Mouse (Mus musculus) macrophage (primary cell): ENCODE measurements around the gene Srgap3. TPM values are rescaled to one million over a fixed set of nuclear protein-coding genes. Genes with fewer than 3 reads are reported as not detected.

Experiments
- H3K27ac ChIP-seq: fragments of 350-480 bp; formaldehyde crosslinking; 2 replicates; pipeline ENCODE4 v1.9.0; 2021
- H3K36me3 ChIP-seq: fragments of 350-480 bp; formaldehyde crosslinking; 2 replicates; pipeline ENCODE4 v1.9.0; 2021; ENCODE audit errors: inconsistent target
- H3K4me3 ChIP-seq: fragments of 350-480 bp; formaldehyde crosslinking; 2 replicates; pipeline ENCODE4 v1.9.0; 2021; ENCODE audit errors: inconsistent target
- H3K79me2 ChIP-seq: fragments of 350-480 bp; formaldehyde crosslinking; 2 replicates; pipeline ENCODE4 v1.9.0; 2021; ENCODE audit errors: inconsistent target
- WGBS: methylation state at CpG from one replicate; pipeline ENCODE4 v1.1.7; 2026; ENCODE audit warnings: inconsistent platforms; ENCODE audit not compliant: missing documents; 5-methylcytosine and 5-hydroxymethylcytosine counted together
- polyA plus RNA-seq: library from polyadenylated mRNA; stranded (reverse); fragments of 250-400 nt; gene quantifications from 3 replicates; pipeline ENCODE4 v1.2.4, GENCODE M21; 2018; ENCODE audit warnings: inconsistent platforms

Gene Srgap3
- polyA plus RNA-seq, 1 experiment from 2014 or later = 0.42 TPM

DNA sequence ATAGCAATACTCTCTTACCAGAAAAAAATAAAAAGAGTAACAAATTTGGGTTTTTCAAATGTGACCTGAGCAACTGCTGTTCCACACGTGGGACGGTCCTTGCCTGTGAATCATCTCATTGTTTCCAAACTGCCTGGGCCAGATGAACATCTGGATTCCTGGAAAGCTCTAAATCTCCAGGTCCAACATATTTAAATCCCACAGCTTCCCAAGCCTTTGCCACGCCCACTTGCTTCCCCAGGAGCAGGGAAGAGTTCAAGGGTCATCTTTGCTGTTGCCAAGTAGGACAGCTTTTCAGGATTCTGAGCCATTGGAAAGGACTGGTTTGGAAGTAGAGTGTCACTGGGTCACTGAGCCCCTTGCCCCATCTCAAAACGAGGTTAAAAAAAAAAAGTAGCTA lies 188.5 kb downstream of the Srgap3 start:
- no peaks in the 10 kb centered on the region for H3K36me3 ChIP-seq
- no peak overlapping the region for H3K27ac ChIP-seq
- 91% methylated on average over 4 of the region's 4 CpGs for WGBS
- H3K79me2 ChIP-seq = no peaks in the 10 kb centered on the region
- no peak overlapping the region for H3K4me3 ChIP-seq

- WGBS = 95% methylated on average over 4 of the region's 4 CpGs
- H3K4me3 ChIP-seq = no peak overlapping the region
- no peaks in the 10 kb centered on the region for H3K36me3 ChIP-seq
- H3K79me2 ChIP-seq = no peaks in the 10 kb centered on the region
- H3K27ac ChIP-seq = no peak overlapping the region
Measured at GRCm38 (mm10) chr6:112756866-112757265, 190.2 kb downstream of the Srgap3 start.

GRCm38 (mm10) chr6:112754994-112755393 lies 192.1 kb downstream of the Srgap3 start:
- WGBS = 89% methylated on average over 6 of the region's 6 CpGs
- no peak overlapping the region for H3K27ac ChIP-seq
- H3K79me2 ChIP-seq = no peaks in the 10 kb centered on the region
- no peaks in the 10 kb centered on the region for H3K36me3 ChIP-seq
- H3K4me3 ChIP-seq = no peak overlapping the region

DNA sequence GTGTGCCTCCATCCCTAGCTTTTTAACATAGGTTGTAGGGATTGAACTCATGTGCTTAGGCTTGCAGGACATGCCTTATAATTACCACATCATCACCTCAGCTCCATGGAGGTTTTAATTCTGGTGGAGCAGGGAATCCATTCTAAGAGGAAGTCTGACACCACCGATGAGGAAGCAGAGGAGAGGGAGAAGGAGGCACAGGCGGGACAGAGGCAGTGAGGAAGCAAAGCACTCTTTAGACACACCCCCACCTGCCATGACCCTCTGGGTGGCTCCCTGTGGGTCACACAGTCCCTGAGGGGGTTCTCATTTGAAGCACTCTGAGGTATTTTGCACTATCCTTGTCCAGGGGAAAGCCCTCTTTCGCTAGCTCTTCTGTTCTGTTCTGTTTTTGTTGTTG lies 194.5 kb downstream of the Srgap3 start:
- H3K4me3 ChIP-seq = no peak overlapping the region
- H3K27ac ChIP-seq = no peak overlapping the region
- WGBS = 46% methylated on average over 3 of the region's 3 CpGs
- H3K36me3 ChIP-seq = no peaks in the 10 kb centered on the region
- no peaks in the 10 kb centered on the region for H3K79me2 ChIP-seq

GRCm38 (mm10) chr6:112752007-112752406 lies 195.1 kb downstream of the Srgap3 start:
- 18% methylated on average over 5 of the region's 5 CpGs for WGBS

GRCm38 (mm10) chr6:112742297-112742696 lies 204.8 kb downstream of the Srgap3 start:
- Histone ChIP-seq H3K27ac (no peak overlapping the region), H3K4me3 (no peak overlapping the region), H3K36me3 (no peaks in the 10 kb centered on the region), H3K79me2 (no peaks in the 10 kb centered on the region)
- 96% methylated on average over 2 of the region's 2 CpGs for WGBS

More at GRCm38 (mm10) chr6:112752007-112752406, 195.1 kb downstream of the Srgap3 start:
- Histone ChIP-seq H3K27ac (no peak overlapping the region), H3K36me3 (no peaks in the 10 kb centered on the region), H3K79me2 (no peaks in the 10 kb centered on the region), H3K4me3 (no peak overlapping the region)

- Histone ChIP-seq H3K79me2 (no peaks in the 10 kb centered on the region), H3K4me3 (no peak overlapping the region), H3K36me3 (no peaks in the 10 kb centered on the region), H3K27ac (no peak overlapping the region)
- 98% methylated on average over 5 of the region's 5 CpGs for WGBS
Measured at GRCm38 (mm10) chr6:112741766-112742165, 205.3 kb downstream of the Srgap3 start.

DNA sequence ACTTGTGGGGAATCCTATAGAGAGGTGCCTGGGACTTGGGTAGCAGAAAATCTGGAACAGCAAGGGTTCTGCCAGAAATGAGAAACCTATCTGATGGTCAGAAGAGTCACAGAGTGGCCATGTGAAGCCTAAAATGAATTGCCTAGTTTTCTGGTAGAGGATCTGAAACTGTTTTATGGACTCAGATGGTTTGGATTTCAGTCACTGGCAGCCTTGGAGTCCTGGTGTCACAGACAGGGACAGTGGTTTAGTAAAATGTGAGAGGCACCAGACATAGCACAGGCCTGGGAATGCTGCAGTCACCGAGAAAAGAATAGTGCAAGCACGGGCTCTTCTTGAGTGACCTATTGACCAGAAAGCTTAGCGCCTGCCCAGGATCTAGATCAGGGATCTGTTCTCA lies 207.4 kb downstream of the Srgap3 start:
- Histone ChIP-seq H3K27ac (peak overlapping the region; percentile 70), H3K79me2 (no peaks in the 10 kb centered on the region), H3K4me3 (no peak overlapping the region), H3K36me3 (no peaks in the 10 kb centered on the region)
- WGBS = 81% methylated on average over 3 of the region's 3 CpGs

GRCm38 (mm10) chr6:112738924-112739323 lies 208.1 kb downstream of the Srgap3 start:
- Histone ChIP-seq H3K79me2 (no peaks in the 10 kb centered on the region), H3K36me3 (no peaks in the 10 kb centered on the region), H3K4me3 (no peak overlapping the region), H3K27ac (peak overlapping the region; percentile 70)
- 27% methylated on average over 6 of the region's 6 CpGs for WGBS

- Histone ChIP-seq H3K27ac (no peak overlapping the region), H3K4me3 (no peak overlapping the region), H3K79me2 (no peaks in the 10 kb centered on the region), H3K36me3 (no peaks in the 10 kb centered on the region)
- WGBS = 91% methylated on average over 3 of the region's 3 CpGs
Measured at GRCm38 (mm10) chr6:112736471-112736870, 210.6 kb downstream of the Srgap3 start.

DNA sequence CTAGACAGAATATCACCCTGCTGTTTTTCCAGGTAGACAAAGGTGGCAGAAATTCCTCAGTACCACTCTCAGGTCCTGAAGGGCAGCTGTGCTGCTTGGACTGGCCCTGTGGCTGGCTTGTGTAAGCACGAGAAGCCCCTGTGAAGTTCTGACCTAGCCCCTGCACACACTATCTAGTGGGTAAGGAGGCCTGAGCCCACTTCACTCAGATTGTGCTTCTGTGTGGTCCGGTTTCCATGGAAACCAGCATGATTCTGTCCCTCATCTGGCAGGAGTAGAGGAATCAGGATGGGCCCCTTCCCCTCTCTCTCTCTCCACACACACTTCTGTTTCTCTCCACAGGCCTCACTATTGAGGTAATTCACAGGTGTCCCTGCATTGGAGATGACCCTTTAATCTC lies 212.0 kb downstream of the Srgap3 start:
- Histone ChIP-seq H3K4me3 (no peak overlapping the region), H3K27ac (no peak overlapping the region), H3K79me2 (no peaks in the 10 kb centered on the region), H3K36me3 (no peaks in the 10 kb centered on the region)
- 94% methylated on average over 2 of the region's 2 CpGs for WGBS

DNA sequence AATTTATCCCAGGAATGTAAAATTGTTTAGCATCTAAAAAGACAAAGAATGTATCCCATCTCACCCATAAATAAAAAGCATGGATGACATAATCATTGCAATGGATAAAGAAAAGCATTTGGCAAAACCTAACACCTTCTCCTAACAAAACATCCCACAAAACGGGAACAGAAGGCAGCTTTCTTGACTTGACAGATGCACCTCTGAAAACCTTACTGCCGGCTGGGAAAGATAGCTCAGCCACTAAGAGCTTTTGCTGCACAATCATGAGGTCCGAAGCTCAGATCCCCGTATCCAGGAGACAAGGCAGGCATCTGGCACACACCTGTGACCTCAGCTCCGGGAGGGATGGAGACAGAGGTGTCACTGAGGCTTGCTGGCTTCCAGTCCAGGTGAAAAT lies 213.1 kb downstream of the Srgap3 start:
- WGBS = 98% methylated on average over 5 of the region's 5 CpGs
- H3K27ac ChIP-seq = no peak overlapping the region
- H3K79me2 ChIP-seq = no peaks in the 10 kb centered on the region
- H3K4me3 ChIP-seq = no peak overlapping the region
- H3K36me3 ChIP-seq = no peaks in the 10 kb centered on the region

DNA sequence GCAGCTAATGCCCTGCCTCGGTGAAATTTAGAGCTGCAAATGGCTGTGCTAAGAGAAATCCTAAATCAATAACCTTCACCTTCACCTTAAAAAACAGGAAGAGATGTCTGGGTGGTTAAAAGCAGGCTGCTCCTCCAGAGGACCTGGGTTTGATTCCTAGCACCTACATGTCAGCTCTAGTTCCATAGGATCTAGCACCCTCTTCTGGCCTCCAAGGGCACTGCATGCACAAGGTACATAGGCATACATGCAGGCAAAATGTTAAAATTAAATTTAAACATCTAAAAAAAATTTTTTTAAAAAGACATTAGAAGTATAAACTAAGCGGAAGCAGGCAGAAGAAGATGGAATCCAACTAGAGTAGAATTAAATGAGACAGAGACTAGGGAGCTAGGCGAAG lies 214.6 kb downstream of the Srgap3 start:
- no peak overlapping the region for H3K4me3 ChIP-seq
- no peaks in the 10 kb centered on the region for H3K79me2 ChIP-seq
- H3K36me3 ChIP-seq = no peaks in the 10 kb centered on the region
- no peak overlapping the region for H3K27ac ChIP-seq
- 97% methylated on average over 3 of the region's 3 CpGs for WGBS

GRCm38 (mm10) chr6:112731386-112731785 lies 215.7 kb downstream of the Srgap3 start:
- WGBS = 94% methylated on average over 10 of the region's 10 CpGs
- no peak overlapping the region for H3K4me3 ChIP-seq
- H3K36me3 ChIP-seq = no peaks in the 10 kb centered on the region
- H3K27ac ChIP-seq = no peak overlapping the region
- no peaks in the 10 kb centered on the region for H3K79me2 ChIP-seq

GRCm38 (mm10) chr6:112728760-112729422 lies 218.2 kb downstream of the Srgap3 start:
- WGBS = 12% methylated on average over 4 of the region's 17 CpGs
- Histone ChIP-seq H3K36me3 (no peaks in the 10 kb centered on the region), H3K4me3 (peak overlapping the region; percentile 0; the same call in 1 of the 2 replicates)

GRCm38 (mm10) chr6:112725468-112725867 lies 221.6 kb downstream of the Srgap3 start:
- Histone ChIP-seq H3K27ac (no peak overlapping the region), H3K36me3 (no peaks in the 10 kb centered on the region), H3K79me2 (no peaks in the 10 kb centered on the region), H3K4me3 (no peak overlapping the region)
- WGBS = 14% methylated on average over 4 of the region's 4 CpGs

More at GRCm38 (mm10) chr6:112728760-112729422, 218.2 kb downstream of the Srgap3 start:
- H3K79me2 ChIP-seq = no peaks in the 10 kb centered on the region
- H3K27ac ChIP-seq = no peak overlapping the region
